Mouse (Mus musculus) embryonic facial prominence, embryonic 13.5 days (tissue): ENCODE measurements around the gene Myo1h. TPM values are rescaled to one million over a fixed set of nuclear protein-coding genes. Genes with fewer than 3 reads are reported as not detected.
A peak's percentile ranks its signal among the peaks of the same experiment; 100 is the strongest.

Source experiments
- ATAC-seq: fragments of 200-750 bp; cut with Nextera tagmentation; 2 replicates; pipeline ENCODE4 v1.8.0; 2017; ENCODE audit warnings: low read depth; ENCODE audit not compliant: insufficient number of reproducible peaks, insufficient read depth, low FRiP score, low TSS enrichment
- H3K27ac ChIP-seq: fragments of 300-500 bp; sonication (generic); 2 replicates; pipeline ENCODE4 v1.5.1; 2015; ENCODE audit warnings: moderate library complexity, mild to moderate bottlenecking, inconsistent platforms
- H3K27me3 ChIP-seq: fragments of 300-500 bp; sonication (generic); 2 replicates; pipeline ENCODE4 v1.6.1; 2015; ENCODE audit warnings: mild to moderate bottlenecking, inconsistent platforms
- H3K36me3 ChIP-seq: fragments of 300-500 bp; sonication (generic); 2 replicates; pipeline ENCODE4 v1.6.1; 2015; ENCODE audit warnings: mild to moderate bottlenecking, inconsistent platforms
- H3K4me1 ChIP-seq: fragments of 300-500 bp; sonication (generic); 2 replicates; pipeline ENCODE4 v1.6.1; 2015; ENCODE audit warnings: inconsistent platforms
- H3K4me2 ChIP-seq: fragments of 300-500 bp; sonication (generic); 2 replicates; pipeline ENCODE4 v1.6.1; 2015; ENCODE audit warnings: moderate library complexity, mild to moderate bottlenecking, inconsistent platforms
- H3K4me3 ChIP-seq: fragments of 300-500 bp; sonication (generic); 2 replicates; pipeline ENCODE4 v1.5.1; 2015; ENCODE audit warnings: mild to moderate bottlenecking, inconsistent platforms
- H3K9ac ChIP-seq: fragments of 300-500 bp; sonication (generic); 2 replicates; pipeline ENCODE4 v1.6.1; 2015; ENCODE audit warnings: mild to moderate bottlenecking, inconsistent platforms
- H3K9me3 ChIP-seq: fragments of 300-500 bp; sonication (generic); 2 replicates; pipeline ENCODE4 v1.6.1; 2016; ENCODE audit warnings: inconsistent platforms
- WGBS: fragments of 180-500 bp; shearing (Covaris S2); methylation state at CpG from one replicate; pipeline ENCODE4 v1.1.7; 2015; ENCODE audit warnings: mixed read lengths; 5-methylcytosine and 5-hydroxymethylcytosine counted together
- polyA plus RNA-seq: library from polyadenylated mRNA; unstranded; fragments of >200 nt; fragmentation: Nextera tagmentation; extraction: Ambion mirVana; gene quantifications from 2 replicates; pipeline ENCODE4 v1.2.1, GENCODE M21; 2015

Myo1h gene
- polyA plus RNA-seq, 1 experiment from 2014 or later: 1.5 TPM

DNA sequence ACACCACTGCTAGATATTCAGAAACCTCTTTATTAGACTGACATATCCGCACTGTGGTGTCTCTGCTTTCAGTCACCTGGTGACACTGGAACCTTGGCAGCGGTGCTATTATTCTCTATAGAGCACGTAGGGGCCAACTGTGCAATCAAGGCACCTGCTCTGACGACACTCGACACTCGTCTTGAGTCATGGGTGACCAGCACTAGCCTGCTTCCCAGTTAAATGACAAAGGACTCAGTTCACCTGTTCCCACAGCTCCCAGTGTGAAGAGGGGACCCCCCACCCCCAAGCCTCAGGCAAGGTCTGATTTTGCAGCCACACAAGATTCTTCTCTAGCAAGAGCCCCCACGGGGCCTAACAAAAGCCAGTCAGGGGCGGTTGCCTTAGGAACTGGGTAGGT, 13.6 kb upstream of the Myo1h start:
- no peaks in the 10 kb centered on the region for H3K9me3 ChIP-seq
- 12% methylated on average over 8 of the region's 8 CpGs for WGBS
- H3K4me2 ChIP-seq: no peak overlapping the region
- no peak overlapping the region for H3K4me3 ChIP-seq
- no peak for ATAC-seq
- no peaks in the 10 kb centered on the region for H3K36me3 ChIP-seq
- peaks cover 22% of the 10 kb centered on the region for H3K4me1 ChIP-seq
- H3K27me3 ChIP-seq: peaks cover 91% of the 10 kb centered on the region
- H3K9ac ChIP-seq: no peak overlapping the region
- H3K27ac ChIP-seq: no peak overlapping the region

- H3K4me1 ChIP-seq: peaks cover 22% of the 10 kb centered on the region
Measured at GRCm38 (mm10) chr5:114275991-114276390, 13.0 kb upstream of the Myo1h start.

DNA sequence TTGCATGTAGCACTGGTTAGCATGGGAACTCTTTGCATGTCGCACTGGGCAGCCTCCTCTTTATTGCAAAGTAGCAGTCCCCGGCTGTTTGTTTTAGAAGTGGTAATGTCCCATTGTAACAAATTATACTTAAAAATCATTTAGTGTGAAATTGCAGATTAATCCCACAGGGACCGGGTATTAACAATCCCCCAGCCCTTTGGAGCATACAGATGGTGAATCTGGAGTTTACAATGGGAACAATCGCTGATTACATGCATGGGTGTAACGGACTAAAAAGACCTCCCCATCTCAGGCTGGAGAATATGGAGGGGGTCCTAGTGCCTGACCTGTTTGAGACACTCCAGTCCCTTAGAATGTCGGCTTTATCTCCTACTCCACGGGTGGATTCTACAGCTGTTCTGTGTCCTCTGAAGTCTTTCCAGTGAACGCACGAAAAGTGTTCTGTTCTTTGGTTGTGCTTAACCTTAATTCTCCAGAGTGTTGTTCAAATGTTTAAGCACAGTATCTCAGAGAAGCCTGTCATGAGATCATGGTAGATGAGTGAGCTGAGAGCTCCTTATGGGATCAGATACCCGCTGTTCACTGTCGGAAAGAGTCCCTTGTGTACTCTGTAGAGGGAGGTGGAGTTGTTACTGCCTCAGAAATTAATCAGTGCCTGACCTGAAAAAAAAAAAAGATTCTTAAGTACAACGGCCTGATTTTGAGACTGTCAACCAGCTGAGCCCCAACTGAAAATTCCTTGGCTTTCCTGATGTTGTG, 9.4 kb upstream of the Myo1h start:
- no peak for ATAC-seq
- 53% methylated on average over 12 of the region's 12 CpGs for WGBS

More at GRCm38 (mm10) chr5:114275991-114276390, 13.0 kb upstream of the Myo1h start:
- Histone ChIP-seq H3K27me3 (peaks cover 84% of the 10 kb centered on the region), H3K27ac (no peak overlapping the region), H3K4me2 (no peak overlapping the region), H3K9ac (no peak overlapping the region), H3K4me3 (no peak overlapping the region), H3K9me3 (no peaks in the 10 kb centered on the region), H3K36me3 (no peaks in the 10 kb centered on the region)
- 19% methylated on average over 16 of the region's 16 CpGs for WGBS
- no peak for ATAC-seq

DNA sequence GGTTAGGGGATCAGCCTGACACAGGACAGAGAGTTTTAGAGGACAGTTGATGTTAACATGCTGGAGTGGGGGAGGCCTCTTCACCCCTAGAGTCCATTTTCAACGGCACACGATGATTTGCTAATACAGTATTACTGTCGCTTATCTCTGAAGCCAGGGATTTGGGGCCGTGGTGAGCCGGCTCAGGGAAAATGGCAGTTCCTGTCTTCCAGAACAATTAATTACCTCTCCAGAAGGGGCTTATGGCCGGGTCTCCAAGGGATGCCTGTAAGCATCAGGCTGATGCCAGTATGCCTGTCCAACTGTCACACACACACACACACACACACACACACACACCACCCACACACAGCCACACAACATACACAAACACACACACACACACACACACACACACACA, 6.6 kb upstream of the Myo1h start:
- 0 out of 2 replicates have a peak, but pooled peaks cover 2% of the 10 kb centered on the region for H3K4me1 ChIP-seq
- 61% methylated on average over 6 of the region's 6 CpGs for WGBS
- H3K27me3 ChIP-seq: peaks cover 21% of the 10 kb centered on the region
- H3K9me3 ChIP-seq: no peaks in the 10 kb centered on the region
- no peak for ATAC-seq
- no peaks in the 10 kb centered on the region for H3K36me3 ChIP-seq
- no peak overlapping the region for H3K27ac ChIP-seq
- H3K9ac ChIP-seq: no peak overlapping the region
- H3K4me2 ChIP-seq: no peak overlapping the region
- no peak overlapping the region for H3K4me3 ChIP-seq

More for the DNA sequence above, 9.4 kb upstream of the Myo1h start:
- Histone ChIP-seq H3K27me3 (peaks cover 48% of the 10 kb centered on the region), H3K36me3 (no peaks in the 10 kb centered on the region), H3K9me3 (no peaks in the 10 kb centered on the region), H3K4me2 (no peak overlapping the region), H3K9ac (no peak overlapping the region), H3K4me1 (peaks cover 2% of the 10 kb centered on the region; the same call in 1 of the 2 replicates), H3K27ac (no peak overlapping the region), H3K4me3 (no peak overlapping the region)

GRCm38 (mm10) chr5:114284604-114285397, 4.2 kb upstream of the Myo1h start:
- H3K36me3 ChIP-seq: no peaks in the 10 kb centered on the region
- ATAC-seq: no peak
- no peaks in the 10 kb centered on the region; the same call in 1 of the 2 replicates for H3K27me3 ChIP-seq
- no peaks in the 10 kb centered on the region for H3K9me3 ChIP-seq
- H3K9ac ChIP-seq: no peak overlapping the region
- H3K4me1 ChIP-seq: peaks cover 10% of the 10 kb centered on the region; the same call in 1 of the 2 replicates
- 42% methylated on average over 13 of the region's 13 CpGs for WGBS
- no peak overlapping the region for H3K27ac ChIP-seq
- no peak overlapping the region for H3K4me2 ChIP-seq
- H3K4me3 ChIP-seq: no peak overlapping the region

DNA sequence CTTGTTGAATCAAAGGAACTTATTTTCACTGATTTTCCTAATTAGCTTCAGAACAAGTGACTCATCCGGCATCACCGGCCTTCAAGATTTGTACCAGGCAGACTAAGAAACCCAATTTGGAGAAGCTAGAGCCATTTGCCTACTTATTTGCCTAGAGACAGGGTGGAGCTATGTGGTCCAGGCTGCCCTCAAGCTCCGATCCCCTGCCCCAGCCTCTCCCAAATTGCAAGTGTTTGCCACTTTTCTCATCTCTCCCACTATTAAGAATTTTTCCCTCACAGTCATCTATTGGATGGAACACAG, 3.6 kb upstream of the Myo1h start:
- Histone ChIP-seq H3K36me3 (no peaks in the 10 kb centered on the region), H3K4me2 (no peak overlapping the region), H3K27ac (no peak overlapping the region), H3K9ac (no peak overlapping the region), H3K4me1 (peaks cover 16% of the 10 kb centered on the region), H3K9me3 (no peaks in the 10 kb centered on the region), H3K4me3 (no peak overlapping the region), H3K27me3 (no peaks in the 10 kb centered on the region; the same call in 1 of the 2 replicates)
- ATAC-seq: no peak
- 40% methylated on average over 3 of the region's 3 CpGs for WGBS

DNA sequence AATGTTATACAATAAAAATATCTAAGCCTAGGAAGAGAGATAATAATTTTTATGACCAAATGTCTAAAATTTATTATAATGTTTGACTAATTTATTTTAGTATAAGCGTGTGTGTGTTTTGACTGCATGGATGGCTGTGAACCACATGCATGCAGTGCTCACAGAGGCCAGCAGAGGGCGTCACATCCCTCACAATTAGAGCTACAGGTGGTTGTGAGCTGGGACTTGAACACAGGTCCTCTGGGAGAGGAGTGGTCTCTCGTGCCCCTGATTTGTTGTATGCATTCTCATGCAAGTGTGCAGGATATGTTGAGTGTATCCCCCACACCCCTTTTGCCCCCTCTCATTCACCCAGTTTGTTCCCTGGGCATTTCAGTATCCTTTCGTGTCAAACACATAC, 2.9 kb upstream of the Myo1h start:
- Histone ChIP-seq H3K4me3 (no peak overlapping the region), H3K4me1 (peaks cover 16% of the 10 kb centered on the region), H3K27ac (no peak overlapping the region), H3K36me3 (no peaks in the 10 kb centered on the region), H3K9ac (no peak overlapping the region), H3K27me3 (no peaks in the 10 kb centered on the region; the same call in 1 of the 2 replicates), H3K9me3 (no peaks in the 10 kb centered on the region), H3K4me2 (no peak overlapping the region)
- ATAC-seq: no peak
- 82% methylated on average over 4 of the region's 4 CpGs for WGBS

DNA sequence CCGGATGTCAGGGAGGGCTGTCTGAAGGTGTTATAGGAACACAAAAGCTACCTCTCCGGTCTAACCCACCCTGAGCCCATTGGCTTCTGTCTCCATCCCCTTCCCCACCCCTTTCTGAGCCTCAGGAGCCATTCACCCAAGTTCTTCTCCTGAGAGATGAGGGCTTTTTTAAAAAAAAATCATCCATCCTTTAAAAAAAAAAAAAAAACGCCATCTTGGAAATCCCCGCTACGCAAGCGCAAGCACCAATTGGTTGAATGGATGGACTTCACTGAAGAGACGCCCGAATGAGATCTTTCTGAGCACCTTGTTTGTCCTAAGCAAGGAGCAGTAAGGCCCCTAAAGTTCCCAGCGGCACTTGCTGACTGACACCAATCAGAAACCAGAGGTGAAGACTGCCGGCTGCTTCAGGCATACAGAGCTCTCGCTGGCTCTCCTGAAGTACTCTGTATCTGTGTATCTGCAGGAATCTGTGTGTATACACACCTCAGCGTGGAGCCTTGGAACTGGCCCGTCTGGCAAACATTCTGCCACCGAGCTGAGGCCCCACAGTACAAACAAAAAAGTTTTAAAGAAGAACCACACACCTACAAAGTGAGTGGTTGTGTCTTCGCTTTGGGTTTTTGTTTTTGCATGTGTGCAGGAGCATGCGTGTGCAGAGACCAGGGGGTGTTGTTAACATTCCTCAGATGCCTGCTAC, 1.9 kb upstream of the Myo1h start:
- Histone ChIP-seq H3K4me1 (peaks cover 16% of the 10 kb centered on the region), H3K4me2 (no peak overlapping the region), H3K36me3 (no peaks in the 10 kb centered on the region), H3K27ac (no peak overlapping the region), H3K4me3 (no peak overlapping the region), H3K9ac (no peak overlapping the region), H3K27me3 (no peaks in the 10 kb centered on the region; the same call in 1 of the 2 replicates), H3K9me3 (no peaks in the 10 kb centered on the region)
- 80% methylated on average over 16 of the region's 16 CpGs for WGBS
- no peak for ATAC-seq

DNA sequence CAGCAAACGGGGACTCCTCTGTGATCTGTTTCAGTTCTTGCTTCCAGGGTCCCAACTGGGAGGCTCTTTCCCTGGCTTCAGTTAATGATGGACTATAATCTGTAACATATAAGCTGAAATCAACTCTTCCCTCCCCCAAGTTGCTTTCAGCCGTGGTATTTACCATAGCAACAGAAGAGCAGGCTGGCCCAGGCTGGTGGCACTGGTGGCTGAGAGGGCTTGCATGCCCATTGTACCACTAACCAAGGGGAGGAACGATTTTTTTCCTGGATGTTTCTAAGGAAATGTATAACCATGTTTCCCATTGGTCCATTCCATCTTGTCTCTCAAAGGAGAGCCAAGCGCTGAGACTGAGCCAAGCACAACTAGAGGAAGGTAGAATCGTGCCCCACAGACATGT, 570 bp upstream of the Myo1h start:
- no peaks in the 10 kb centered on the region for H3K9me3 ChIP-seq
- ATAC-seq: no peak
- H3K4me3 ChIP-seq: no peak overlapping the region
- H3K27me3 ChIP-seq: no peaks in the 10 kb centered on the region; the same call in 1 of the 2 replicates
- no peaks in the 10 kb centered on the region for H3K36me3 ChIP-seq
- peaks cover 16% of the 10 kb centered on the region for H3K4me1 ChIP-seq
- no peak overlapping the region for H3K9ac ChIP-seq
- no peak overlapping the region for H3K27ac ChIP-seq
- no peak overlapping the region for H3K4me2 ChIP-seq
- WGBS: 74% methylated on average over 5 of the region's 5 CpGs

DNA sequence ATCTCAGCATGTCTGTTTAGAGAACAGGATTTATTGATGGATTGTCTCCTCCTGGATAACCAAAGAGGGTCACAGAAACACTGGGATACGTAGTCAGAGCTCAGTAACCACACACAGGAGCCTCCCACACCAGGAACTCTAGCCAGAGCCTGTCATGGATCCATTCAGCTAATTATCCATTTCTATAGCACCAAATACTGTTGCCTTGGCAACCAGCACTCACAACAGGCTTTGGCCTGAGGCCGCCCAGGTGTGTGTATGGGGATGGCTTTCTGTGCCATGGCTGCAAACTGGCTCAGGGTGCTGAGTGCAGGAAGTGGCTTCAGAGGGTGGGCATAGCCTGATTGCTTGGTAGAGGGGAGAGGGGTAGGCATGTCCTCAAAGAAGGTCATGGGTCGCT, 1.0 kb downstream of the Myo1h start:
- no peak overlapping the region for H3K27ac ChIP-seq
- peak overlapping the region; percentile 36; the same call in 1 of the 2 replicates for H3K9ac ChIP-seq
- H3K4me2 ChIP-seq: no peak overlapping the region
- 55% methylated on average over 3 of the region's 3 CpGs for WGBS
- ATAC-seq: 0 out of 2 replicates have a peak, but pooled peaks have one; percentile 3
- H3K9me3 ChIP-seq: no peaks in the 10 kb centered on the region
- H3K27me3 ChIP-seq: no peaks in the 10 kb centered on the region; the same call in 1 of the 2 replicates
- H3K4me1 ChIP-seq: peaks cover 16% of the 10 kb centered on the region
- H3K36me3 ChIP-seq: no peaks in the 10 kb centered on the region
- no peak overlapping the region for H3K4me3 ChIP-seq
